Mouse (Mus musculus) CD8-positive naive resting alpha-beta T cell, adult 2 months (primary cell): Measurements from ENCODE around the gene Nr1d1.

Source experiments
- DNase-seq, 2 experiments: peaks; one replicate each; pipeline ENCODE4 v3.0.0; 2022; ENCODE audit warnings: low read depth in 2 of 2, low spot score in 2 of 2

The Nr1d1 gene

DNA sequence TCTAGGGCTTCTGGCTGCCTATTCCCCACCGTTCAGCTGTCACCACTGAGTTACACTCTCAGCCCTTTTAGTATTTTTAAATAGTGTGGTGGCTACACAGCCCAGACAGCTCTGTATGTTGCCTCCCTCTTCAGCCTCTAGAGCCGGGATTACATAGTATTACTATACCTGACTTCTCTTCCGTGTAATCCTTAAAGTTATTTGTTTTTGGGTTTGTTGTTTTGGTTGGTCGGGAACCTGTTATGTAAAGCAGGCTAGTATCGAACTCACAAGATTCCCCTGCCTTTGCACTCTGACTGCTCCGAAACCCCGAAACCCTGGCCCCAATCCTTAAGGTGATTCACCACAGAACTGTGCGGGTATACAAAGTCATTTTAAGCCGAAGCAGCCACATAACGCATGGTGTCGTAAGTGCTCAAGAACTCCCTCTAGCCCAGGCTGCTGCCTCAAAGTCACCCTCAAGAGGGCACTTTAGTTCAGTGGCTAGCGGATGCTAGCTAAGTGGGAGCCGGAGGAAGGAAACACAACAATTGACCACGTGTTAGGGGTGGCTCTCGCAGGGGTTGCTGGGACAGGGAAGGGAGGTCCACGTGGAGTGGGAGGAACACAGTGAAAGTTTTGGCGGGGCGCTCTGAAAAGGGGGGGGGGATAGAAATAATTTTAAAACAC lies 13.6 kb upstream of the Nr1d1 start:
- DNase-seq: peak; percentile 87 to 91

GRCm38 (mm10) chr11:98788139-98788538 lies 13.0 kb upstream of the Nr1d1 start:
- no peak for DNase-seq

DNA sequence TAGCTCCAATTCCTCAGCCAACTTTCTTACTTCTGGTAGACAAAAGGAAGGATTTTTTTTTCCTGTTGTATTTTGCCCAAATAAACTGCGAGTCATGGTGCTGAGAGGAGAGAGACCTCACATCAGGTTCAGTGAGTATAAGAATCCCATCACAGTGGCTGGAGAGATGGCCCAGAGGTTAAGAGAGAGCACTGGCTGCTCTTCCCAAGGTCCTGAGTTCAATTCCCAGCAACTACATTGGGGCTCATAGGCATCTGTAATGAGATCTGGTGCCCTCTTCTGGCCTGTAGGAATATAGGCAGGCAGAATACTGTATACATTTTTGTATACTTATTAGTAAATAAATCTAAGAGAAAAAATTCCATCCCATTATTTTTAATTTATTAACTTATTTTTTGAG lies 12.6 kb upstream of the Nr1d1 start:
- DNase-seq: no peak

DNA sequence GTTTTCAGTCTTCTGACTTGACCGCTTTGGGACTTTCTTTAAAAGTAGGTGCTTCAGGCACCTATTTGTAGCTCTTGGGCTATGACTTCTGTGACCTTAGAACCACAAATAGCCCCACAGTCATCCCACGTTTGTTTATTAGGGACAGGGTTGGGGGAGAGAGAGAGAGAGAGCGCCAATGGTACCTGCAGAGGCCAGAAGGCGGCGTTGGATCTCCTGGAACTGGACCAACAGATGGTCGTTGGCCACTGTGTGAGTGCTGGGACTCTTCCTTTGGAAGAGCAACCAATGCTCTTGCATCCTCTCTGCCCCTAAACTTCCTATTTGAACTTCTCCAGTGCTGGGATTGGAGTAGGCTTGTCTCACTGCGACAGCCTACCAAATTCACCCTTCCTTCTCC lies 12.1 kb upstream of the Nr1d1 start:
- no peak for DNase-seq

GRCm38 (mm10) chr11:98786359-98787214 lies 11.5 kb upstream of the Nr1d1 start:
- peak; percentile 91 to 94 for DNase-seq

GRCm38 (mm10) chr11:98785772-98786281 lies 10.7 kb upstream of the Nr1d1 start:
- DNase-seq: peak in 1 of 2 experiments; percentile 41

- DNase-seq: no peak
Measured at GRCm38 (mm10) chr11:98785214-98785613, 10.1 kb upstream of the Nr1d1 start.

GRCm38 (mm10) chr11:98784139-98784538 lies 9.0 kb upstream of the Nr1d1 start:
- no peak for DNase-seq

GRCm38 (mm10) chr11:98783236-98783696 lies 8.1 kb upstream of the Nr1d1 start:
- DNase-seq: peak; percentile 71 to 77

DNA sequence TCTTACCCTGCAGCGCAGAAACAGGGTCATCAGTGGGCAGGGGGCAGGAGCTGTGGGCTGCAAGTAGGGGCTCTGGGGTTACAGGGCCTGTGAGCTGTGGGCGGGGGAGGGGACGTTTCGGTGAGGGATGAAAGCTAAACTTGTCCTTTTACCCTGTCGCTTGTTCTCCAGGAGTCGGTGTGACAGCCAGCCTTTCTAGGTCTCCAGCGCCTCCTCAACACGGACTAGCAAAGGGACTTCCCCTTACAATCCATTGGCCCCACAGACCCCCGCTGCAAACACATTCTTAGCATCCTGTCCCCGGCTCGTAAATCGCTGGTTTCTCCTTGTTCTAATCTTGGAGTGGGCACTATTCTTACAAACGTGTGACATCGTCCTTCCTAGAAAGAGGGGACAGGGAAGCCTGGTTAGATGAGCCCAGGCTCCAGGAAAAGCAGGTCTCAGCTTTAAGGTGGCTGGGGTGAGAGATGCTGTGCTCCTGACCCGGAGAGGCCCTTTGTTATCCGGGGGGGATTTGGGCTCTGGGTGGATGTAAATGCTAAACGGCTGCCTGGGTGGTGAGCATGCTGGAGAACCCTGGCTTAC lies 7.6 kb upstream of the Nr1d1 start:
- DNase-seq: no peak

DNA sequence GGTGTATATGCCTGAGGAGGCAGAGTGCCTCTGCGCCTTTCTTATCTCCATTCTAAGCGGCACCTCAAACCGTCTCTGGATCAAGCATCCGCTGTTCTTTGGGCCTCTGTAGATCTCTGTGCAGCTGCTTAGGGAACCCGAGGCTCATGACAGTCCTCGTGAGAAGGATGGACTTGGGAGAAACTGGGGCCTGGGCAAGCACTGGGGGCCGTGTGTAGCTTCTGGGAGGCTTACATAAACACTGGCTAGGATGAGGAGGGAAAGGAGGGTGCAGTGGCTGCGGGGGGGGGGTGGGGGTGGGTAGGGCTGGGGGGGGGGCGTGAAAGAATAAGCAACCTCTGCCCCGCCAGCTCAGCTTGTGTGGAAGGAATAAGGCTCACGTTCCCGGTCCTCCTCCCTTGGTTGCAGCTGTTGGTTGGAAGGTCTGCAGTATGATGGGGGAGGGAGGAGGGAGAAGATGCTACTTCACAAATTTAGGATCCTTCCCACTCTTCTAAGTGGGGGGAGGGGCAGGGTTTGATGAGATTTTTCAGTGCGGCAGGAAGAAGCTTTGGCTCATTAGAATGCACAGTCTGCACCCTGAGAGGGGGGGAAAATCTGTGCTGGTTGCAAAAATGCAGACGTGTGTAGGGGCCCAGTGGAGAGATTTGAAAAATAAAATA lies 6.8 kb upstream of the Nr1d1 start:
- no peak for DNase-seq

GRCm38 (mm10) chr11:98777888-98778287 lies 2.8 kb upstream of the Nr1d1 start:
- DNase-seq: no peak

- no peak for DNase-seq
Measured at GRCm38 (mm10) chr11:98776843-98777590, 1.9 kb upstream of the Nr1d1 start.

DNA sequence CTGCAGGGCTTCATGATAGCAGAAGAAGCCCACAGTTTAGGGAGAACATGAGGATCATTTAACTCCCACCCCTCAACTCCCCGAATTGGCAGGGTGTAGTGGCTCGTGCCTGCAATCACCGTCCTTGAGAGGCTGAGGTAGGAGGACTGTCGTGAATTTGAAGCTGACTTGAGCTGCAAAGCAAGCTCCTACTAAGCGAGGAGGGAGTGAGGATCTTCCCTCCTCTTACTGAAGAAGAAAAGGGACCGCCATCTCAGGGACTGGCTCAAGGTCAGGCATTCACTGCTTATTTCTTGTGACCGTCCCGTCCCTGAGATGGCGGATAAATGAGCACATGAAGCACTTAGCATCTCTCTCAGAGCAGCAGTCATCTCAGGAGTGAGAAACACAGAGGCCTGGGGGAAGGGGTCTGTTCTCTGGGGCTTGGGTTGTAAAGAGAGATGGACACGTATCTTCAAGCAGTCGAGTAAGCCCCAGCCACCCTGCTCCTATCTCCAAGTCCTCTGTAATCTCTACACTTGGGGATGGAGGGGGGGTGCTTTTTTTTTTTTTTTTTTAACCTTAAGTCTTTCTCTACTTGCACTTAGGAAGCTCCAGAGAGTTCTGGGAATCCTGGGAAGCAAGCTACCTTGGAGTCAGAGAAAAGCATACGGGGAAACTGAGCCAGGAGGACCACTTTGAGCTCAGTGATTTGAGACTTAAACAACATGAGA lies 1.1 kb upstream of the Nr1d1 start:
- no peak for DNase-seq

GRCm38 (mm10) chr11:98775348-98776051 lies 367 bp upstream of the Nr1d1 start:
- peak; percentile 67 to 73 for DNase-seq

GRCm38 (mm10) chr11:98773635-98774295 lies 1.4 kb downstream of the Nr1d1 start:
- peak; percentile 92 to 95 for DNase-seq

DNA sequence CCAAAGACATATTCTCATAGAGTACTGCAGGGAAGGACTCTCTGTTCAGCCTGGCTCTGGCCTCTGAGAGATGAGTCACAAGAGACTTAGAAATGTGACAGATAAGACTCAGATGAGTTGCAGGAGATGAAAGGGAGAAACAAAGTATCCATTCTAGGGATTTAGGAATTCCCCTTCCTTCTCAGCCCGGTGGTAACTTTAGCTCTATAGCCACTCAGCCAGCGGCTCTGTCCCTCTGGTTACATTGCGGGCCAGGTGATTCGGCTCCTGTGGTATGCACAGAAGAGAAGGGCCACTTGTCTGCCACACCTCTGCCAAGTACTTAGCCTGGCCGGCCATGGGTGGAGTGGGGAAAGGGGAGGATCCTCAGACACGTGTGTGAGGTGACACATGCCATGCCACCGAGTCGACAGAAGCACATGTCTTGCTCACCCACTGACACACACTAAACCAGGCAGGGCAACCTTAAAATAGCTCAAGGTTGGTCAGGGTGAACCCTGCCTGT lies 2.4 kb downstream of the Nr1d1 start:
- DNase-seq: no peak

DNA sequence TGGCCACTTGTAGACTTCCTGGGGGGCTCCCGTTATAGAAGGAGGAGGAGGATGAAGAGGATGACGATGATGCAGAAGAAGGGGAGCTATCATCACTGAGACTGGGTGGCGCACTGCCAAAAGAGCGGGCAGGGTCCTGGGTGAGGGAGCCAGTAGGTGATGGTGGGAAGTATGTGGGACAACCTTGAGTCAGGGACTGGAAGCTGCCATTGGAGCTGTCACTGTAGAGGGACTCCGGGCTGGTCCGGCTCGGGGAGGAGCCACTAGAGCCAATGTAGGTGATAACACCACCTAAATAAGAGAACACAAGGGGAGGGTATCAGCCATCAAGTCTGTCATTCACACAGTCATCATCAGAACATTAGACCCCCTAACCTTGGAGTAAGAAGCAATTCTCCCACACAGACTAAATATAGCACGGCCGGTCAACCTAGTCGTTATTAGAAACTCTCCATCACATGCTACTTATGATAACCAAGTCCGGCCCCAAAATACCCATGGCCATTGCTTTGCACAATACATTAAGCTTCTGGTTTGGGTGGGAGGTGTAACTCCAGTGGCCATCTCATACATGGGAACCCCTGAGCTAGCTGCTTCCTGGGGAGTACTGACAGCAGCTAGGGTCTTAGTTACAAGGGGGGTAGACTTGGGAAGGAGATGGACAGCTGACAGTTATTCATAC lies 3.1 kb downstream of the Nr1d1 start:
- DNase-seq: no peak
